Mouse (Mus musculus) heart, adult 8-10 months (tissue): ENCODE data around the gene Ncln. TPM values are rescaled to one million over a fixed set of nuclear protein-coding genes. Genes with fewer than 3 reads are reported as not detected.
"Not testable (repeated sequence)": the region's sequence is repeated elsewhere in the genome, so short reads cannot be mapped to it uniquely, and the experiment has no call there.

ENCODE experiments used
- DNase-seq: peaks from one replicate; pipeline ENCODE4 v3.0.0; 2022; ENCODE audit warnings: low spot score
- microRNA-seq: library from miRNA; unstranded; fragments of <30 nt; microRNA quantifications from one replicate; pipeline ENCODE4 v1.2.0, GENCODE M21; 2022
- total RNA-seq, 4 experiments: library from RNA; stranded (reverse); gene quantifications; 2 replicates each; pipeline ENCODE4 v1.2.4; 2022

The Ncln gene
- total RNA-seq, 4 experiments from 2014 or later = 48.7 to 72.7 (median 66.7) TPM

DNA sequence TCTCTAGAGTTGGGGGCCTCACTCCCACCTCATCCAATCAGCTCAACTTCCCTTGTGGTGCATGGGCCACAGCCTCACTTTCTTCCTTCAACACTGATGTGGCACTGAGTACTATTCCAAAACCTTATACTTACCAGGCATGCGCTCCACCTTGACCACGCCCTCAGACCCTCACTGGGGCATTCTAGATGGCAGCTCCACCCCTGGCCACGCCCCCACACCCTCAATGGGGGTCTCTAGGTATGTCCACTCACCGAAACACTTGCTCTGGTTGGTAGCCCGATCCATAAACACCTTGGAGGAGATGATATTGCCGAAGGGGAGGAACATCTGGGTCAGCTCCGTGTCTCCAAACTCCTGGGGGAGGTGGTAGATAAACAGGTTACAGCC, 33.8 kb downstream of the Ncln start:
- no peak for DNase-seq

DNA sequence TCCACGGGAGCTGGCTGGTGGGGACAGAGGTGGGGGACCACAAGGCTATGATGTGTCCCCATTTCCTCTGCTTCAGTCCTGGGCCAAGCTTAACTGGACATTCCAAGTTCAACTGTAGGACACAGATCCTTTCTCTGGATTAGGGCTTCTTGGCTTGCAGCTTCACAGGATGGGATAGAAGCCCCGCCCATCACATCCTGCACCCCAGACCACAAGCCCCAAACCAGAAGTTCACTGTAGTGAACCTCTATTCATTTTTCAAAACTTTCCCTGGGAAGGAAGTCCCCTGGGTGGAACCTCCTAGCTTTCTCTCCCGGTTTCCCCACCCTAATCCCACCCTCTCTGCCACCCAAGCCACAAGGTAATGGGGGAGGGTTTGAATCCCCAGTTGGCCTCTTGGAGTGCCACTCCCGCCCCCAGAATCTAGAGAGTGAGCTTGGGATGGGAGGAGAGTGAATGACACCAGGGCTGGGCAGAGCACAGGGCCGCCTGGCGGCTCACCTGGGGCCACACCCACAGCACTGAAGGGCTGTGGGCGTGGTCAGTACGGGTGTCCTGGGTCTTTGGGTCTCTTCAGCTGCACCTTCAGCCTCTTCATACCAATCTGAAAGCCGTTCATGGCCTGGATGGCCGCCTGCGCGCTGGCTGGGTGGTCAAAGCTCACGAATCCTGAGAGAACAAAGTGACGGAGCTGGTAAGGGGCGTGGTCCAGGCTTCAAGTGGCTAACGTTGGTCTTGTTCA, 34.3 kb downstream of the Ncln start:
- DNase-seq = no peak

DNA sequence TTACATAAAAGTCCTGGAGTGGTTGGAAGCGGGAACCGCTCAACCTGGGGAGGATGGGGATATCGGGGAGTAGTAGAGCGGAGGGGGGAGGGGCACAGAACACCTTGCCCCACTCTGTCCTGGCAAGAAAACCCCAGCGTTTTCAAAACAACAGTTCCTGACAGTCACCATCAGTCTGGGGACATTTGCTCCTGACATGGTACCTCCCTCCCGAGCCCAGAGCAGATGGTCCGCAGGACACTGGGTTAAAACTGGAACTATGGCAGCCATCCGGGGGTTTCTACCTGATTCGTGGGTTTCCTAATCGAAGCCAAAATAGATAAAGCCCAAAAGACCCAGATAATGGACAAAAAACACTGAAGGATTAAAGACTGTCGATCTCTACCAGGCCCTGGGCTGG, 35.2 kb downstream of the Ncln start:
- DNase-seq = no peak

DNA sequence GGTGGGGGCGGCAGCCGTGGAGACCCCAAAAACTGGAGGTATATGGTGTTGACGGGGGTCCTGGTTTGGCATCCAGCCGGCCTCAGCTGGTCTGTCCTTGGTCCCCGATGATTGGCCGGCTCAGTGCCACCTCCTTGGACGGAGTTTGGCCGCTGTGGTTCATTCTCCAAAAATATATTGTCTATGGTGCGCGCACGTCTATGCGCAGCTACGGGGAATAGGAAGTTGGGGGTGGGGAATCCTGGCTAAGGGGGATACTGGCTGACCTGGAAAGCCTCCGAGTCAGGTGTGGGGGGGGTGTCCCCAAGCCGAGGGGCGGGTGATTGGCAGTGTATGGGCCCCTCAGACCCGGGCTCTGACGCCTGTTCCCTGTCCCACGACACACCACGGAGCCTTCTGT, 35.7 kb downstream of the Ncln start:
- no peak for DNase-seq

DNA sequence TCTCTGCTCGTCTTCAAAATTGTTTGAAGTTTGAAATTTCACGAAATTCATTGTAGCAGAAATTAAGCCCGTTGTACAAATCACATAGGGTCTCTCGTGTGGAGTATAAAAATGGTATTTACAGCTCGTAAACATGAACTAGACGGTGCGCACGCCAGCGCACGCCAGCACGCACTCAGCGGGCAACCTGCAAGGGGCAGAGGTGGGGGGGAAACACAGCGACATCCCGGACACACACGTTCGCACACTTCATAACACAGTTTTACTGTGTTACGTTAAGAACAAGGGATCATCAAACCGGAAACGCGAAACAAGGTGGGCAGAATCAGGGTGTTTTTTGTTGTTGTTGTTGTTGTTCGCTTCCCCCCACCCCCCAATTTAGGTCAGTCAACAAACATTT, 36.8 kb downstream of the Ncln start:
- DNase-seq = no peak

DNA sequence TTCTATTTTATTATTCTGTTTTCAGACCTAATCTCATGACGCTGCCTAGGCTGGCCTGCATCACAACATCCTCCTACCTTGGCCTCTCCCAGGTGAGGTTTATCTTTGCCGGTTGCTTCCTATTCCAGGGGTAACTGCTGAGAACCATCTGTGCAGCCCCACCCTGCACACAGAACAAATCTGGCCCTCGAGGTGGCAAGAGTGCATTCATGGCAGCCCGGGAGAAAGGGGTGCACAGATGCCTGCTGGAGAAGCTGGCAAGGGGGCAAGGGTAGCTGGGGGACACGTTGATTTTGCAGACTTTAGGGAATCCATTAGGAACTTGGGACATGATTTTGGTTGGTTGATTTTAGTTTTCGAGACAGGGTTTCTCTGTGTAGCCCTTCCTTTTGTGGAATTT, 37.9 kb downstream of the Ncln start:
- DNase-seq = no peak

DNA sequence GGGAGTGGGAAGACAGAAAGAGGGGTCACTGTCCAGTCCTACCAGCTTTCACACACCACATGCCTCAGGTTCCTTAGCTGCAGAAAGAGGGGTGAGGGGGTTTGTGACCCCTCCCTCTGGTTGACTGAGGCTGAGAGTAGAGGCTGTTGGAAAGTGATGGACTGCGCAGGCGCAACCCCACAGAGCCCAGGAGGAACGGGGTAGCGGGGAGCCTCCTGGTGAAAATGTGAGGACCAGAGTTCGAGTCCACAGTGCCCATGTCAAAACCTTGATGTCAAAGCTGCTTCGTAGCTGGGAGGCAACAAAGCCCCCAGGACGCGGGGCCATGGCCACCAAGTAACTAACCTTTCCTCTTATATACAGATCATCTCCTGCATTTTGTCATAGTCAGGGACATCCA, 38.6 kb downstream of the Ncln start:
- no peak for DNase-seq

DNA sequence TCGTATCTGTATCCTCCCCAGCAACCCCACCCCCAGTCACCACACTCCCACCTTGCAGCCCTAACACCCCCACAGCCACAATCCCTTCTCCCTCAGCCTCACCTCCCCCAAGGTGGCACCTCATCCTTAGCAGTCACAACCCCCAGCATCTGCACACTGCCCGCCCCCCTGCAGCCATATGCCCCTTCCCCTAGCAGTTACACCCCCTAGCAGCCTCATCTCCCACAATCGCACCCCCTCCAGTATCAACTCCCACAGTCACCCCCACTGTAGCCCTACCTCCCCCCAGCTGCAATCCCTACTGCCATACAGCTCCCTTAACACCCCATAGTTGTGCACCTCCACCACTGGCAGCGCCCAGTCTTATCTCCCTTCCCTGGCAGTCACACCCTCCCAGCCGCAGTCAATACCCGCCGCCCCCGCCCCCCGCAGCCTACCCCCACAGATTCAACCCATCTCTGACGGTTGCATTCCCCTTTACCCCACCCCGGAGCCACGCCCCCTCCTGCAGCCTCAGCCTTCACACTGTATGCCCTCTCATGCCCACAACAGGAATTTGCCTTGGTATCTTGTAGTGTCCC, 39.1 kb downstream of the Ncln start:
- DNase-seq = no peak

DNA sequence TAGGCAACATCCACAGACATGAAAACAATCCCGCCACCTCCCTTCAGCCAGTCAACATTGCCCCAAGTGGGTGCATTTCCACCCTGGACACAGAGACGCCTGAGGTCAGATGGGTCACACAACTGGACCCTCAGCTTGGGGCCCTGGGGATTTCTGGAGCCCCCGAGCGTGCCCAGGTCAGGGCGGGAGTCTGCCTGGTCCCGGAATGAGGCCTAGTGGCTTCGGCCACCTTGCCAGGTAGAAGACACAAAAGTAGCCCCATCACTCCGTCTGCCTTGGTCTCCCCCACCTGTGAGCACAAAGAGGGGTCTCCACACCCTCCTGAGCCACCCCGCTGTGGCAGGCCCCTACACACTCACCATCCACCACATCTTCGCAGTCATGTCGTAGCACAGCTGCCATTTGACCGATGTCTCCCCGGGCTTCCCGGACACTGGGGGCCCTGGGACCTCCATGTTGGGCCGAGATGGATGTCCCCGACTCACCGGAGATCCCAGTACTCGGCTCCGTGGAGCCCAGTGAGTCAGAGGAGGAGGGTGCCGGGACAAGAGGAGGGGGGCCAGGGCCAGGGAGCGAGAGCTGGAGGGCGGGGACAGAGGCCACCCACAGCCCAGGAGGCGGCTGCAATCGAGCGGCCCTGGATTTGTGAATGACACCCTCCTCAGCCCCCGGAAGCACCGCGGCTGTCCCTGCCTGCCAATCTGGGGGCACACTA, 40.9 kb downstream of the Ncln start, which contains the start of gene Nfic:
Gene Nfic (minus strand): TSS at position 455 of the 715 bp plus-strand sequence.
- no peak for DNase-seq

DNA sequence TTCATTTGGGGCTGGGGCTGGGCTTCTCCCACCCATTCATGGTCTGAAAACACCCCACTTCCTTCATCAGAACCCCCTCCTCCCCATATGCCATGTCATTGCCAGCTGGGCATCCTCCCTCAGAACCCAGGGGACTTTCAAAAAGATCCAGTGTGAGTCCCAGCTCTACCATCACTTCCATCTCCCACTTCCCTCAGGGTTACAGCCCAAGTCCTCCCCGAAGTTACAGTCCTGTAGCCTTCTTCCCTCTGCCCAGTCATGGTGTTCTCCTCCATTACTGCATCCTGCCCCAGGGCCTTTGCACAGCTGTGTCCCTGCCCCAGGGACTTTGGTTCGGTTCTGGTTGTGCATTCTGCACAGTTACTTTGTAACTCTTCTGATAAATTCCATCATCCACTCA, 42.1 kb downstream of the Ncln start:
- no peak for DNase-seq

DNA sequence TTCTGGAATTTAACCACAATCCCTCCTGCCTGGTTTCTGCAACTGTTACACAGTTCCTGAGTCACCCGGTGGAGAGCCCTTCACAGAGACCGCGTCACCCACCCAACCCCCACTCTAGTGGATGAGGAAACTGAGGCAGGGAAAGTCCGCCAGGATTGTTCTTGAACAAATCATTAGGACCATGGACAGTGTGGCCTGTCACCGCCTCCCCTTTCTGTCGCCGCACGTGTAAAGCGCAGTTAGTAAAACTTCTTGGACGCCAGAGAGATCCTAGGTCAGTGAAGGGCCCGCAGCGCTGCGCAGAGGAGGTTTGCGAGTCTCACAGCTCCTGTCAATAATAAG, 43.3 kb downstream of the Ncln start:
- no peak for DNase-seq

DNA sequence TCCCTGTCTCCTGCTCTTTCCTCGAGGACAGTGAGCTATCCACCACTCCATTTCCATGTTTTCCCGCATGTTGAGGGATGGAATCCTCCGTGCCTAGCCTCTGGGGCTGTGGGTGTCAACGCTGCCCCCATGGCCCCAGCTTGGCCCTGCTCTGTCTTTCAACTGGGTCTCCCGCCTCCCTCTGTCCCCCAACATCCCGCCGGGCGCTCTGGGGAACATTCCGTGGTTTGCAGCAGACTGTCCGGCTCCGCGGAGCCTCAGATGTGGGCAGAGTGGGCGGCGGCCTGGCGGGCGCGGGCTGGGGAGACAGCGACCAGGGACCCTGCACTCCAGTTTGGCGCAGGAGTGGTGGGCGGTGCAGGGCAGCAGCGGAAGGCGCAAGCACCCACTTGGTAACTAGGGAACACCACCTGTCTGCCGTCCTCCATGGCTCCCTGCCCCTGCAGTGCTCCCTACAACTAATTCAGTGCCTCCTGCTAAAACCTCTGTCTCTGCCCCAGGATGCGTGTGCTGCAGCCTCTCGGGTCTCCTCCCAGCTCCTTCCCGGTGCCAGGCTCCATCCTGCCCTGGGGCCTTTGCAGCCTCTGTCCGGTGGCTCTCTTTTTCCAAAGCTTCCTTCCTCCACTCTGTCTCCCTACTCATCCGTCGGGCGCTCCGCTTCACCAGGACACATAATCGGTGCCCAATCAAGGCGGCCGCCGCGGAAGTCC, 43.8 kb downstream of the Ncln start:
- DNase-seq = no peak

DNA sequence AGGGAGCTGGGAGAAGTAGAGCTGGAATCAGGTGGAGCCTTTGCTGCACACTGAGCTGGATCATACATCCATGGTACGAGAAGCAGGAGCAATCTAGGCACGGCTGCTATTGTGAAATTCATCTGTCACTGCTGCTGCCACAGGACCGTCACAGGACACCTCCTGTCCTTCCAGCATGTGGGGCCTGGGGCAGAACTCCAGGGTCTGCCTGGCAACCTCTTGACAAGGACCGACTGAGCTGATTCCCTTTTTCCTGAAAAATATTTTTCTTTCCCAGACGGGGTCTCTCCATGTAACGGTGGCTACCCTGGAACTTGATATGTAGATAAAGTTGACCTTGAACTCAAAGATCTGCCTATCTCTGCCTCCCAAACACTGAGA, 44.8 kb downstream of the Ncln start:
- DNase-seq = no peak

DNA sequence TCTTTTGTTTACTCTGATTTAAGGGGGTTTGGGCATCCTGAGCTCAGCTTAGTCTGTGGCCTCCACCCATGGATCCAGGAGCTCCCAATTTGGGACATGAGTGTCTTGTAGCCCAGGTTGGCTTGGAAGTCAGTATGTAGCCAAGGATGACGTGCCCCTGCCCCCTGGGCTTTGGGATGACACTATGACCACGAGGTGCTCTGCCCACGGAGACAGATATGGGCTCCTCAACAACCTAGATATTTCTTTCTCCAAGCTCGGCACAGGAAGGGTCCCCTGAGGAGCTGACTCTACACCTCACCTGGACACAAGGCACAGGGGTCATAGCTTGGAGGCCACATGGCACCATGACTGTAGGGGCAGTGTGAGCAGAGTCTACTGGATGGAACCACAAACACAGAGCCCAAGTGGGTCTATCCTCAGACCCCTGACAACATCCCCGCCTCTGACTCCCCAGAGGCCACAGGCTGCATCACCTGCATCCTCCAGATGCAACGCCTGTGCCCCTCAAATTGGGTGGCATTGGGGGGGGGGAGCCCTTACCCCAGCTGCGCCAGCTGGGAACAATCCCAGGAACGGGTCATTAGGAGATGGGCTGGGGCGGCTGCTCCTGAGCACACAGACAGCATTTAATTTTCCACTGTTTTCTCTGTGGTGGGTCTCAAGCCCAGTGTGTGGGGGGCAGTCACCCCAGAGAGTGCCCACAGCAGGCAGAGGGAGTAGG, 45.4 kb downstream of the Ncln start:
- no peak for DNase-seq

DNA sequence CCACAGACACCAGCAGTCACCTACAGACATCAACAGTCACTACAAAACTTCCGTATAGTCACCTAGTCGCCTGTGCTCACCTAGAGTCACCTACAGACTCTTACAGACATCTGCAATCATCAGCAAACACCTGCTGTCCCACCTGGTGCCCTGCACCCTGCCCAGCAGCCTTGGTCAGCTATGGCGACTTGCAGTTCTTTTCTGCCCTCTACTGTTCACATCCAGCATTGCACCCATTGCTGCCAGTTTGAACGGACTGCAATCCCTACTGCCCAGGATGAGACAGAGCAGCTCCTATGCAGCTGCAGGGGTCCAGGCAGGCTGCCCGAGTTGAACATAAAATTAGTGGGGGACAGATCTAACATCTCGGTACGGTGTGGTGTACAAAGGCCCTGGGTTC, 46.1 kb downstream of the Ncln start:
- DNase-seq = peak; percentile 87

DNA sequence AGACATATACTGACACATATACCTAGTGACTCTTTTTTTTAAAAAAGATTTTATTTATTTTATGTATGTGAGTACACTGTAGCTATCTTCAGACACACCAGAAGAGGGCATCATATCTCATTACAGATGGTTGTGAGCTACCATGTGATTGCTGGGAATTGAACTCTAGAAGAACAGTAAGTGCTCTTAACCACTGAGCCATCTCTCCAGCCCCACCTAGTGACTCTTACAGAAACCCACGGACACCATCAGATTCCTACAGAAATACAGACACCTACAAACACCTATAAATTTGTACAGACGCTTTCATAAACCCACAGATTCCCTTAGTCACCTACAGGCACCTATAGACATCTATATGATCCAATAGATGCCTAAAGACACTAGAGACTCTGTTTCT, 50.7 kb downstream of the Ncln start:
- not testable (repeated sequence) for DNase-seq

DNA sequence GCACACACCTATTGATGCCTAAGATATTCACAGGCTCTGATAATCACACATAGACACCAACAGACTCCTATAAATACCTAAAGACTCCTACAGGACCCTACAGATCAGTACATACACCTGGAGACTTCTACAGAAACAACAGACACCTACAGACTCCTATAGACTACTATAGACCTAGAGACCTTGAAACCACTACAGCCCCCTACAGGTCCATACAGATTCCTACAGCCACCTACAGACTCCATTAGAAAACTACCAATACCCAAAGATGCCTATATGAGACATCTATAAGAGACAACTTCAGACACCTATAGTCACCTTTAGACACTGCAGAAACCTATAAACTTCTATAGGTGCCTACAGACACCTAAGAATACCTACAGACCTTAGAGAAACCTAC, 55.2 kb downstream of the Ncln start:
- no peak for DNase-seq

Small RNAs within 50 kb of the gene (microRNA-seq; reads per million reads assigned to microRNA genes)
- gene Gm25595 = not detected

Other genes with a start within 250 kb of the Ncln start
- under 1 TPM; 0.26 to 0.75 (median 0.62) TPM for gene Matk, start 243.5 kb downstream of the Ncln start, total RNA-seq
- gene Mrpl54, start 229.5 kb downstream of the Ncln start, total RNA-seq = 100 to 1,000 TPM; 105 to 124 (median 112) TPM
- gene Apba3, start 229.4 kb downstream of the Ncln start, total RNA-seq = 100 to 1,000 TPM; 105 to 122 (median 112) TPM
- gene Tjp3, start 204.8 kb downstream of the Ncln start, total RNA-seq = under 1 TPM in 1 of 4 experiments, not detected in 3; 0.22 TPM
- gene Pip5k1c, start 203.4 kb downstream of the Ncln start, total RNA-seq = 10 to 100 TPM; 25.7 to 29.5 (median 26.8) TPM
- gene Cactin, start 175.3 kb downstream of the Ncln start, total RNA-seq = 10 to 100 TPM; 14.4 to 19.2 (median 16.3) TPM
- 1 to 10 TPM; 2.7 to 5.4 (median 3.5) TPM for gene Tbxa2r, start 167.7 kb downstream of the Ncln start, total RNA-seq
- gene Gipc3, start 153.1 kb downstream of the Ncln start, total RNA-seq = 1 to 10 TPM; 4.1 to 6.6 (median 5.2) TPM
- gene Hmg20b, start 145.9 kb downstream of the Ncln start, total RNA-seq = 10 to 100 TPM; 52.4 to 61.2 (median 57.1) TPM
- gene Mfsd12, start 138.9 kb downstream of the Ncln start, total RNA-seq = 10 to 100 TPM in 1 of 4 experiments, 1 to 10 TPM in 3; 9.2 to 11.4 (median 9.8) TPM
- under 1 TPM in 2 of 4 experiments, not detected in 2; 0.29 to 0.66 TPM for gene 4930404N11Rik, start 130.6 kb downstream of the Ncln start, total RNA-seq
- 10 to 100 TPM; 25.9 to 39.0 (median 32.2) TPM for gene Fzr1, start 117.9 kb downstream of the Ncln start, total RNA-seq
- gene Dohh, start 112.0 kb downstream of the Ncln start, total RNA-seq = 10 to 100 TPM; 49.1 to 55.0 (median 53.8) TPM
- 1 to 10 TPM in 2 of 4 experiments, under 1 TPM in 2; 0.73 to 1.3 (median 1.0) TPM for gene Gm48551, start 111.9 kb downstream of the Ncln start, total RNA-seq
- gene Gm48552, start 107.4 kb downstream of the Ncln start, total RNA-seq = under 1 TPM in 2 of 4 experiments, not detected in 2; 0.50 to 0.72 TPM
- 1 to 10 TPM; 1.4 to 2.4 (median 1.9) TPM for gene Smim24, start 103.3 kb downstream of the Ncln start, total RNA-seq
- gene Nfic, start 40.8 kb downstream of the Ncln start, total RNA-seq = 100 to 1,000 TPM; 100 to 132 (median 108) TPM
- gene Celf5, start 13.7 kb downstream of the Ncln start, total RNA-seq = under 1 TPM in 2 of 4 experiments, not detected in 2; 0.12 to 0.29 TPM
- gene S1pr4, start 3.7 kb upstream of the Ncln start, total RNA-seq = 1 to 10 TPM in 2 of 4 experiments, under 1 TPM in 2; 0.88 to 1.4 (median 1.0) TPM
- under 1 TPM; 0.37 to 0.78 (median 0.54) TPM for gene Gna15, start 27.8 kb upstream of the Ncln start, total RNA-seq
- gene Gna11, start 48.8 kb upstream of the Ncln start, total RNA-seq = 10 to 100 TPM; 47.7 to 54.1 (median 50.9) TPM
- 1,000 to 10,000 TPM; 1,133 to 1,192 (median 1,173) TPM for gene Aes, start 63.1 kb upstream of the Ncln start, total RNA-seq
- 10 to 100 TPM in 2 of 4 experiments, 1 to 10 TPM in 2; 5.4 to 12.1 (median 9.1) TPM for gene Tle2, start 78.2 kb upstream of the Ncln start, total RNA-seq
- 10 to 100 TPM in 1 of 4 experiments, 1 to 10 TPM in 3; 6.8 to 12.7 (median 9.3) TPM for gene Tle6, start 104.7 kb upstream of the Ncln start, total RNA-seq
- 1 to 10 TPM; 2.3 to 4.4 (median 3.0) TPM for gene BC025920, start 109.9 kb upstream of the Ncln start, total RNA-seq
- 1 to 10 TPM; 6.8 to 8.4 (median 7.3) TPM for gene Sirt6, start 131.4 kb upstream of the Ncln start, total RNA-seq
- gene Ankrd24, start 132.1 kb upstream of the Ncln start, total RNA-seq = 10 to 100 TPM in 1 of 4 experiments, 1 to 10 TPM in 3; 7.3 to 12.4 (median 8.5) TPM
- gene Gm10778, start 152.7 kb upstream of the Ncln start, total RNA-seq = 1 to 10 TPM; 1.8 to 2.2 (median 2.1) TPM
- gene Zfp433, start 208.4 kb upstream of the Ncln start, total RNA-seq = 1 to 10 TPM; 3.7 to 5.7 (median 5.1) TPM